Mouse (Mus musculus) cerebral cortex, adult 2 months (tissue): Measurements from ENCODE around the gene Slc6a6.

Experiments
- WGBS: fragments of 180-500 bp; shearing (Covaris S2); methylation state at CpG from one replicate; pipeline ENCODE4 v1.1.7; 2018; 5-methylcytosine and 5-hydroxymethylcytosine counted together

Gene Slc6a6

DNA sequence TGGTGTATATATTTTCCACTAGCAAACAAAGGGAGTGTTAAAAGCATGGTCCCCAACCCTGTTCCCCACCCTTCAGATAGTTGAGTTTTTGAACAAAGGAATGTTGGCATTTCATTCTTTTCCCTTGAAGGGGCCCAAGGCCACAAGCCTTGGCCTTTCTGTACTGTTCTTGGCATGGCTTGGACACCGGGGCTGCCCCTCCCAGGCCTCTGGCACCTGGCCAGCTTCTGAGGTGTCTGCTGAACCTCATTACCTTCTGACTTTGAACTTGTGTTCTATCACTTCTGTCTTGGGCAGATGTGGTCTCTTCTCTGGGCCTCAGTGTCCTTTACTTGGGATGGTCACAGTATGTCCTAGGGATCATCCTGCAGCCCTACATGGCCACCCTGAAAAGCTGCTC lies 43.5 kb downstream of the Slc6a6 start:
- 53% methylated on average over 1 of the region's 1 CpGs for WGBS

DNA sequence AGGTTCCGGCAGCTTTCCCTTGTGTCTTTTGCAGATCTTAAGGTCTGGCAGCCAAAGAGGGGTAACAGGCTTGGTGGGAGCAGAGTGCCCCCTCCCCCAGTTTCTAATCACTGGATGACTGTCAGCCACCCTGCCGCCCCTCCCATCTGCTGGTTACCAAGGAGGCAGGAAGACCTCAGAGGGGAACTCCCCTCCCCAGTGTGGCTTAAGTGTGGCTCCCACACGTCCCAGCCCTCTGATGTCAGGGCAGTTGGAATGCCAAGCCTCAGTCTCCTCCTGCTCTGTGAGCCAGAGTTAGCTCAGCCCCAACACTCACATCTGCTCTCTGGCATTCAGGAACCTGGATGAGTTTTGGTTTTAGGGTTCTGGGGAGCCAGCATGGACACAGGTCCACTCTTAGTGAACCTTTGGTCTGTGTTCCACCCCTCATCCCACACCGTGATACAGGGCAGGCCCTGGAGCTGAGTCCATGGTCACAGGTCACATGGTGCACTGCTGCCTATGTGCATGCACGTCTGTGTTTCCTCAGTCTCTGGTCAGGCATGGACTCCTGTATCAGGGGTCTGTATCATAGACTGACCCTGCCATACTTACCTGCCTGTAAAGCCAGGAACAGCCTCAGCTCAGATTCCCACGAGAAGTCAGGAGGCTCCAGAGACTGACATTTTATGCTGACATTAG lies 45.2 kb downstream of the Slc6a6 start:
- WGBS = 44% methylated on average over 6 of the region's 6 CpGs

DNA sequence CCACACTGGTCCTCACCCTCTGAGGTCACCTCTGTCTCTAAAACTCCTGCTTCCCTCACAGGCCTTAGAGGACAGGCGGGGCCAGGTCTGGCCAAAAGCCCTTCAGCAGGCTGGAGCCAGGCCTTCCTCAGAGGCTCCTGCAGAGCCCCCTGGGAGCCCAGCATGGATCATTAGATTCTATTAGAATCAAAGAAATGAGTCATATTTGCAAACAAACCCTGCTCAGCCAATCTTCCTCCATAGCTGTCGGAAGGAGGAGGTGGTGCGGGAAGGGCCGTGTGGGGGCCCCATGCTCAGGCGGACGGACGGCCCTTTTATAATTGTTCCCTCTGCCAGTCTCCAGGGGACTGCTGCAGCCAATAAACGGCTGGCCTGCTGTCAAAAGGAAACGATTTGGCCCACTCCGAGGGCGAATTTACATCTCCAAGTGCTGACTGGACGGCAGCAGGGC lies 45.8 kb downstream of the Slc6a6 start:
- 12% methylated on average over 12 of the region's 12 CpGs for WGBS

DNA sequence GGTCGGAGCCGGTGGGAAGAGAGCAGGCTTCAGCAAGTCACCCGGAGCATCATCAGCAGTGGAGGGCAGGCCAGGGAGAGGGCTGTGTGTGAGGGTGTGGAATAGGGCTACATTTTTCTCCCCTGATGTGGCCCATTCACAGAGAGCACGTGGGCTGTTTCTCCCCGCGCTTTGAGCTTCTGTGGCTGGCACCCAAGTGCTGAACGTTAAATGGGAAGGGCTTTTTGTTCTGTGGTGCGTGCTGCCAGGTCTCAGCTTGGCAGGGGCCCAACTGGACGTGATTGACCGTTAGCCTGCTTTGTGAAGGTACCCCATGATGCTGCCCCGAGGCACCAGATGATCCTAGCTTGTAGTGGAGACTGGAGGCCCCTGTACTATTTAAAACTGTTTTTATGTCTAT lies 48.3 kb downstream of the Slc6a6 start:
- WGBS = 18% methylated on average over 11 of the region's 11 CpGs

DNA sequence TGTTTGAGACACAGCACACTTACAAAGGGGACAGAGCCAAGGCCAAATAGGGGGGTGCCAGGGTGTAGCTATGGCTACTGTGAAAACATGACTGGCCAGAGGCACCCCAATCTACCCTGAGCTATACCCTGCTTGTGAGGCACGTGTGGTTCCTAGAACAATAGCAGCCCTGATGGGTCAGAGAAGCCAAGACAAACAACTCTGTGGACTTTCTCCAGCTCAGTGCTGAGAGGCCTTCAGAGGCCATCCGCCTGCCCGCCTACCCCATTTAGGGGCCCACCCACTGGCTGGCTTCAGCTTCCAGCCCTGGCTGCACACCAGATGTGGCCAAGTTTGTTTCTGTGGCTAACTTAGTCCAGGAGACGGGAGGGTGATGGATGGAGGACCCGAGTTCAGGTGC lies 52.6 kb downstream of the Slc6a6 start:
- 30% methylated on average over 5 of the region's 5 CpGs for WGBS

DNA sequence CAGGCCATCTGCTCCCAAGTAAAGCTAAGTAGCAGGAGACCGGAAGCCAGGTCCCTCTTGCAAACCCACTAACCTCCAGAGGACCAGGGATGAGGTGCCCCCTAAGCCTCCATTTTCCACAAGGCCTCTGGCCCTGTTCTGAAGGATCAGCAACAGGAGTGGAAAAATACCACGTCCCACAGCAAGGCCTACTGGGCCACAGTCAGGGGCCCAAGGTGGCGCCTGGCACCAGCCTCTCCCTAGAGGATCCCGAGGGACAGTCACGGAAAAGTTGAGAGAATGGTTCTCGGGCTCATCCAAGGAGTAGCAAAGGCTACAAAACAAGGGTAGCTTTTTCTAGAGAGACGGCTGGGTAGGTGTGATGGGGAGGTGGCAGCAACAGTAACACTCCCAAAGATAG lies 53.6 kb downstream of the Slc6a6 start:
- WGBS = 58% methylated on average over 7 of the region's 7 CpGs

DNA sequence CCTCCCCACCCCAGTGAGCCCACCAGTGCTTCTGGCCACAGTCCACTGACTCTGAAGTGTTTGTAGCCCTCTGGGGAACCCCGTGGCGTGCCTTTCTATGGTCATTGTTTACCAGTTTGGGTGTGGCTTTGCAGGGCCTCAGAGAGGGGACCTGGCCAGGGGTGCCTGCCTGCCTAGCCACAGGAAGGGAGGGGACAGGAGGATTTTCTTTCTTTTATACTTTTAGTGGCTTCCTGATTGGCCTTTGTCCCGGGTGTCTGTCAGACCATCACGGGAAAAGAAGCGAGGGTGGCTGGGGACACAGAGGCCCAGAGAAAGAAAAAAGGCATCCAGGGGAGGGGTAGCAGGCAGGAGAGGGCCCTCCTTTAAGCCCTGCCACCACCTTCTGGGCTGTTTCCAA lies 54.2 kb downstream of the Slc6a6 start:
- WGBS = 37% methylated on average over 5 of the region's 5 CpGs

DNA sequence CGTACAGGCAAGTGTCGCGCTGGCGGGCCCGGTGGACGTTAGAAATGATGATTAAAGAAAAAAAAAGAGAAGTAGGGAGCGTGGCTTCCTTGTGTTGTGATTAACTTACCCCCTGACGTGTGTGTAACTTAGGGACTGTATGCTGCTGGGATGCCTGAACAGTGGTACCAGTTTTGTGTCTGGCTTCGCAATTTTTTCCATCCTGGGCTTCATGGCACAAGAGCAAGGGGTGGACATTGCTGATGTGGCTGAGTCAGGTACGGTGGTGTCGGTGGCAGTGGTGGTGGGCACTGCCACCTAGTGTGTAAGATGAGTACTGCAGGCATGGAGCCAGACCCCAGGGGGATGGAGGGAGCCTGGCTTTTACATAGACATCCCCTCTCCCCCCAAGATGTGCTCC lies 57.2 kb downstream of the Slc6a6 start:
- 48% methylated on average over 11 of the region's 11 CpGs for WGBS

DNA sequence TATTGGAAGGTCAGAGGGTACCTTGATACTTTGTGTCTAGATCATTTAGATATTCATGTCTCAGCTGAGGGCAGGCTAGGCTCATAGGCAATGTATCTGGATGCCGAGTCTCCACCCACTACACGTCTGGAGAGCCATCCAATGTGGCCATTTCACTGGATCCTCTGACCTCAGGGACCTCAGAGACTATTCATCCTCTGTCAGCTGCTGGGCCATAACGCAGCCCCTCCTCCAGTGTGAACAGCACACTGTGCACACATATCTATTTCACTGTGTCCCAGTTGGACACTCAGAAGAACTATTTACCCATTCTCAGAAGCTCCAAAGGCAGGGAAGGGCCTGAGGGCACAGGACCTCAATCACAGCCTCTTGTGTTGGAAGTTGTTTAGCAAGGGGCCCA lies 58.6 kb downstream of the Slc6a6 start:
- WGBS = 57% methylated on average over 3 of the region's 3 CpGs

DNA sequence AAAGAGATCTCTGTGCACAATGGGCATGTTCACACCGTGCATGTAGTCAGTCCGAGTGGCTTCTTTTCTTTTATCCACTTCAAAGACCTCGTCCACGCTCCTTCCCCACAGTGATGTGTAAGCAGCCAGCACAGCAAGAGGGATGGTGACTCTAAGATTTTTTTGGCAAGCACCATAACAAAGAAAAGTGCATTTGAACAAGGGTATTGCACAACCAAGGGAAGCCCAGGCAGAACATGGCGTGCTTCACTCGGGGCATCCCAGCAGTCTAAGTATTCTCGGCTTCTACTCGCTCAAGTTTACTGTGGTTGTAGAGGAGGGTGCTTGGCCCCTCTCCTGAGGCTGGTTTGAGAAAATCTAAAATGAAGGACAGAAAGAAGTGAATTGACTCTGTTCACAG lies 59.1 kb downstream of the Slc6a6 start:
- WGBS = 65% methylated on average over 8 of the region's 8 CpGs

DNA sequence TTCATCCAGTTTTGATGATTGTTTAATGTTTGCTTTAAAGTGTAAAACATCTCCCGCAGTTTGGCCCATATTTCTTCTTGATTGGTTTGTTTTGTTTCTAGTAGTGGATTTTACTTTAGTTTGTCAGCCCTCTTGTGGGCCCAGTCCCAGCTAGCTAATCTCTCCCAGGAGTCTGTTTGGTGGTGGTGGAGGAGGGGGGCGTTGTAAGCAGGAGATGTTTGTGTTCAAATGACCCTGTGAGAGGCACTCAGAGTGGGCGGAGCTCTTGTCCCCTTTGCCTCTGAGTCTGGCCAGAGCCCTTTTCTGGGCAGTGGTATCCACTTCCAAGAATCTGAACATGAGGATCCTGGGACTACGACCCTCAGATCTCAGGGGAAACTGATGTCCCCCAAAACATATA lies 60.0 kb downstream of the Slc6a6 start:
- 68% methylated on average over 4 of the region's 4 CpGs for WGBS

DNA sequence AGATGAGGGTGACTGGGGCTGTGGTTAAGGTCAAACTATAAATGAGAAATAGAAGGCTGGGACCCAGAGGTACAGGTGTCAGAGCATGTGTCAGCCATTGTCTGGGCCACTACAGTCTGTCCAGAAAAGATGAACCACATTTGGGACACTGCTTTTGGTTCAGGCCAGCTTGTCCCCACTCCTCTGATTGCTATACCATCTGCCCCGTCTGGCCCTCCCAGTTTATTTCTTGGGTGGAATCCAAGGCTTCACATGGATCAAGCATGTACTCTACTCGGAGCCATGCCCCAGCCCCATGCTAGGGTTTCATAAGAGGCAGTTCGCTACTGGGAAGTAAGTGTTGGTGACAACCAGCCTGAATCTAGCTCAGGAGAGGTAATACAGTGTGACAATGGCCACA lies 61.4 kb downstream of the Slc6a6 start:
- WGBS = 60% methylated on average over 3 of the region's 3 CpGs

DNA sequence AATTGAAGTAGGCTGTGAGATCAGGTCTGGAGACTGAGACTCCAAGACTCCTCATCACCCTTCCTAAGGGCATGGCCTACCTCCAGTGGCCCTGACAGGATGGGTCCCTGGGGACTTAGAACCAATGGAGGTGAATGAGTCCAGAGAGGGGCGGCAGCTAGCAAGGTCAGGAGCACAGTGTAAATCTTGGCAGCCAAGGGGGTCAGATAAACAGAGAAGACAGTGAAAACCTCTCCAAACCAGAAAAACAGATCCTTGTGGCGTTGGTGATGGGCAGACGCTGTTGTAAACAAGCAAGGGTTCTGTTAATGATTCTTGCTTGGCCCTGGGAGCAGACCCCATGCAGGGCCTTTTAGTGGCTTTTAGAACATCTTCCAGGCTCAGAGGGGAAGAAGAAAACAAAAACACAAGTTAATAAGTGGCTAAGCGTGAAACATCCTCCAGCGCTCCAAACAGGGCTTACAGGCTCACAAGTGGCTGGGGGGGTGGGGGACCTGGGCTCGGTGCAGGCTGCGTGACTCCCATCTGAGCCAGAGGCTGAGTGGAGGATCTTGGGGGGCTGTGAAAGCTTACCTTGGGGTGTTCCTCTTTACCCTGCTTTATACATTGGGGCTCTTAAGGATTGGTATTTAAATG lies 62.2 kb downstream of the Slc6a6 start:
- WGBS = 67% methylated on average over 7 of the region's 7 CpGs

DNA sequence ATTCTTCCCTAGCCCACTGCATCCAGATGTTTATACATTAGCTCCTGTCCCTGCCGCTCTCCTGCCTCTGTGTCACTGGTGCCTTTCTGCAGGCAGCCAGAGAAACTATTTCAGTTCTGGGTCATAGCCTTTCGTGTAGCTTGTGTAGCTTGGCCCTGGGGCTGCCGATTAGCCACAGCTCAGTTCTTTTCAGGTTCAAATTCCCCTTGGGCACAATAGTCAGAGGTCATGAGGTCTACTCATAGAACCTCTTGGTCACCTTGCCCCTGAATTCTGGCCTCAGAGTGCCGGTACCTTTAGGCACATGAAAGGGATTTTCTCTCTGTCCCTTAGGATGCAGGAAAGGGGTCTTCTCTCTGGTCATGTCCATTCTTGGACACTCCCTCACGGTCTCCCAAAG lies 62.9 kb downstream of the Slc6a6 start:
- WGBS = 88% methylated on average over 5 of the region's 5 CpGs

DNA sequence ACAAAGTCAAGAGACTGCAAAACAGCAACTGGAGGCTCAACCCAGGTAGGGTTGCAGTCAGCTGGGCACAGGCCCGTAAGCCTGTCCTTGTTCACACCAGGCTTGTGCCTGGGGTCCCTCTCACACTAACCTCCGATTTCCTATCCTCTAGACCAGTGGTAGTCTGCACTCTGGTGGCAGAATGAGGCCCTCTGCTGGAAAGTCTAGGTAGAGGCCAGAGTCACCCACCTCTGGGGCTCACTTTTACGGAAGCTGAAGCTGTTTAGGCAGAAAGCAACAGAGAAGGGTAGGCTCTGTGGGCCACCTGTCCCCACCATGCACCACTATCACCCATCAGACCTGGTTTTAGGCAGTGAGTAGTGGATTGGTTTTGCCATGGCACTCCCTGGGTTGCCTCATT lies 67.1 kb downstream of the Slc6a6 start:
- 63% methylated on average over 3 of the region's 3 CpGs for WGBS

DNA sequence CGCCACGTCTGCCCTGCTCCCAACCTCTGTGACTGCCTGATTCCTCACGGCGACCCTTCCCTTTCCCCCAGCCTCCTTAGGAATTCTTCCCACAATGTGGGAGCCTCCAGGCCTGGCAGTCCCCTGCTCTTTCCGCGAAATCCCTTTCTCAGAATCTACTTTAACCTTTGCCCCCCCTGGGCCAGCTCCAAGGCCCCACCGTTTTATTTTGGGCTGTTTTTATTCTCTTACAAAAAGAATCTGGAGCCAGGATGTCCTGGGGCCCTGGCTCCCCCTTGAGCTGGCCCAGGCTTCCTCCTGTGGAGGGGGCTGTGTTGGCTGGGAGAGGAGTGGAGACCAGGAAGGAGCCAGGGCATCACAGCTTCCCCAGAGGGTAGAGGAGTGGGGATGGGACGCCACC lies 69.0 kb downstream of the Slc6a6 start:
- 46% methylated on average over 8 of the region's 8 CpGs for whole genome bisulfite sequencing

DNA sequence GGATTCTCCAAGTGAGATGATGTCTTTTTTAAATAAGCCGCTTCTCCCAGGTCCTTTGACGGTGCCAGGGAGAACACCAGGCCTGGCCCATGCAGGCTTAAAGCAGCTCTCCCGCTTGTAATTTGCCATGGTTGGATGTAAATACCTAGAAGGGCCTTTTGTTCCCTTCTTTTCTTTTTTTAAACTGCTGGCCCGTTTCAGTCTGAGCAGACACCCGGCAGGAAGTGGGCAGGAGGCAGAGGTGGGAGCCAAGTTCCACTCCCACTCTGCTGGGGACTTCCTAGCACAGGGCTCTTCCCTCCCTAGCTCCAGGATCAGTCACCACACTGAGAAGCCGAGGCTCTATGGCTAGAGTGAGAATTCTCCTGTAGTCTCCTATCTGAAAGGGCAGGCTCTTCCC lies 70.2 kb downstream of the Slc6a6 start:
- 9% methylated on average over 6 of the region's 6 CpGs for WGBS

DNA sequence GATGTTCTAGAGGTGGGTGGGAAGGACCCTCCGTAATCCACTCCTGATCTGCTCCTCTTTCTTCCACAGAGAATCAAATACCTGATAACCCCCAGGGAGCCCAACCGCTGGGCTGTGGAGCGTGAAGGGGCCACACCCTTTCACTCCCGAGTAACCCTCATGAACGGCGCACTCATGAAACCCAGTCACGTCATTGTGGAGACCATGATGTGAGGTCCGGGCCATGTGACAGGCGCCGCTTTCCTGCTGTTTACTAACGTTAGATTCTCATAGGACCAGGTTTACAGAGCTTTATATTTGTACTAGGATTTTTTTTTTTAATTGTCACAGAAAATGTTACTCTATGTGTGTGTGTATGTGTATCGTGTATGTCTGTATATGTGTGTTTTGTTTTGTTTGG lies 71.0 kb downstream of the Slc6a6 start:
- 78% methylated on average over 12 of the region's 12 CpGs for WGBS

DNA sequence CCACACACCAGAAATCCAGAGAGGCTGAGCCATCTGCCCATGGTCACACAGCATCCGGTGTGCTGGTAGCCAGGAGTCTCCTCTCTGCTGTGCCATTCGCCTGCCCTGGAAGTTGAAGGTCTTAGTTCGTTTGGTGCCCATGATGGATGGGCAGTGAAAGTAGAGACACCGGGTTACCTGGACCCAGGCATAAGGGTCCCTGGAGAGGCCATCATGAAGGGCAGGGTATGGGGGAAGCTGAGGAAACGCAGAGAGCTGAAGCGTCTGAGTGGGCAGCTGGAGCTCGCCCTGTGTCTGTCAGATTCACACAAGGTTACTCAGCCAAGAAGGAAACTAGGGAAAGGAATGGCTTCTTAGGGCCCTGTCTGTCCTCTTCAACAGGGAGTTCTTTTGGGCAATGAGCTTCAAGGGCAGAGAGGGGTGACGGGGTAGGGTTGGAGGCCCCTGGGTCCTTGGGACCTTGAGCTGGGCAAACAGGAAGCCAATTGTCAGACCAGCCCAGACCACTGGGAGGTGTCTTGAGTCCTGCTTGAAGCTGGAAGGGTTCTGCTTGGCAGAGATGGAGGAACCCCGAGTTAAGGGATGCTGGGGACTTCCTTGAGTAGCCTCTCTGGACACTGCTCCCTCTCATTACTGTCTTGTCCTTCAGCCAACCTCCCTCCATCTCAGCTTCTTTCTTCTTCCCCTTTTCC lies 78.3 kb downstream of the Slc6a6 start:
- WGBS = 69% methylated on average over 9 of the region's 9 CpGs

DNA sequence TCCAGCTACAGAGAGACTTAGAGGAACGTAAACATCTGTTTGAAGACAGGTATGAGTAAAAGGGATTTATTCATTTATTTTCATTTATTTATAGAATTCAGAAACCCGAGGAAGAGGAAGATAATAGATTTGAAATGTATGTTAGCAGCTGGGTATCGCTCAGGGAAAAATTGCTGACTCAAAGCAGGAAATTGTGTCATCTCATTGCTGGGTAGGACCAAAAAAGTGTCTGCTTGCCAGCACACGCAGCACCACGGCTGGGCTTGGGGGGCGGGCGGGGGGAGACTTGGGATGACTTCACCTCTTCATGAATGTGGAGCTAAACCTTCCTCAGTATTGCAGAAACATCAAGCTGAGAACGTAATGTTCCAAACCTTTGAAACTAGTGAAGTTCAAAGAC lies 83.7 kb downstream of the Slc6a6 start:
- WGBS = 66% methylated on average over 8 of the region's 8 CpGs

DNA sequence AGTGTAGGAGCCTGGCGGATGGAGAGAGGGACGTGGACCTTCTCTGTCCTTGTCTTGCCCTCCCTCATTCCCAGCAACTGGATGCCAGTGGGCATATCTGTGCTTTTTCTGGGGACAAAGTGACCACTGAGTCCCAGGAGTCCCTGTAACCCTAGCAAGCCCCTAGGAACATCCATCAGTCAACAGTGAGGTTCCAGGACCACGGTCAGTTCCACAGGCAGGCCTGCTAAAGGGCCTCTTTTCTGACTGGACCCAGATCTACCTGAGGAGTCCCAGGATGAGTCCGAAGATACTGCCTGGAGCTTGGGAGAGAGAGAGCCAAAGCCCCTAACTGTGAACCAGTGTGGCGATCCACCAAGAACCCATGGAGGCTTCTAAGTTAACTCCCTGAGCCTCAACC lies 90.1 kb downstream of the Slc6a6 start:
- 74% methylated on average over 5 of the region's 5 CpGs for WGBS

DNA sequence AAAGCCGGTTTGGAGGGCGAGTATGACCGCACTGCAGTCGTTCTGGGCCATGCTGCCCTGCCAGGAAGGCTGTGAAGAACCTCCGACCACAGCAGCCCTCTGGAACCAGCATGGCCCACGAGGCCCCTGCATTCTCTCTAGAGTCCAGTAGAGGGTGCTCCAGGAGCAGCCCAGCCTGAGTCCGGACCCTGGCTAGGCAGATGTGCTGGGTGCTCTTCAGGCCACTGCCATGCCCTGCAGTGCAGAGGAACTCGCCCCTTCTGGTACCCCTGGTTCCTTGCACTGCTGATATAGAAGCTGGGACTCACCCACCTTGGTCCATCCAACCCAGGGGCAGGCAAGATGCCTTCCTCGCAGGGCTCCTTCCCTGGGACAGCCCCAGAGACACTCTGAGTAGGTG lies 92.7 kb downstream of the Slc6a6 start:
- 22% methylated on average over 9 of the region's 9 CpGs for WGBS

DNA sequence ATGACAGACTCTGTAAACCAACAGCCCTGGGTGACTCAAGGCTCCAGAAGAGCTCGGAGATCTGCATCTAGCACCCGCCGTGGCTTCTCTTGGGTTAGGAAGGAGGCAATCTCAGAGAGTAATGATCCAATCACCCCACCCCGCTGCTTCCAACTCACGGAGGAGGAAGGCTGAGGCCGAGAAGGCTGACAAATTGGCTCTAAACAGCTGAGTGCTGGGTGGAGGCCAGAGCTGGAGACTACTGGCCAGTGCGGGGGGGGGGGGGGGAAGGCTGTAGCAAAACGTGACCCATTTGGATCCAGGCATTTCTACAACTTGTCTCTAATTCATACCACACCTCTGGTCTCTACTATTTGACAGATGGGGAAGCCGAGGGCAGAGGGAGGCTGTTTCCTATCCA lies 95.4 kb downstream of the Slc6a6 start:
- WGBS = 67% methylated on average over 9 of the region's 9 CpGs
